Mouse (Mus musculus) heart, adult 2 months (tissue): ENCODE measurements at regions not wholly inside any gene's neighbourhood (a gene's known extent, or its start where the extent isn't known, plus 50 kb on each side); places are given as distances from the start of the nearest gene placed in this dataset.

Experiments
- CTCF ChIP-seq: fragments of 200-600 bp; IDR thresholded peaks from 2 replicates; pipeline ENCODE4 v1.8.1; 2022; ENCODE audit warnings: antibody characterized with exemption, mild to moderate bottlenecking, moderate library complexity
- EP300 ChIP-seq: fragments of 200-500 bp; IDR thresholded peaks from 2 replicates; pipeline ENCODE4 v1.6.1; 2011; ENCODE audit warnings: low read depth, low read length, control low read depth; ENCODE audit not compliant: insufficient read depth
- POLR2A ChIP-seq: fragments of 200-500 bp; IDR thresholded peaks from 2 replicates; pipeline ENCODE4 v1.6.1; 2011; ENCODE audit warnings: mild to moderate bottlenecking, low read depth, low read length, control low read depth; ENCODE audit not compliant: insufficient read depth

- TF ChIP-seq POLR2A (no peak), CTCF (no peak), EP300 (no peak)
These were observed 194.5 kb downstream of the Phlda1 start for GRCm38 (mm10) chr10:111700570-111700969.
